Mouse (Mus musculus) heart, postnatal 0 days (tissue): Measurements from ENCODE around the gene Rptor. TPM values are rescaled to one million over a fixed set of nuclear protein-coding genes. Genes with fewer than 3 reads are reported as not detected.

Experiments used
- ATAC-seq: fragments of 200-750 bp; cut with Nextera tagmentation; 2 replicates; pipeline ENCODE4 v1.8.0; 2017; ENCODE audit warnings: low read depth, moderate number of reproducible peaks, moderate library complexity; ENCODE audit not compliant: insufficient read depth
- DNase-seq: peaks from one replicate; pipeline ENCODE4 v3.0.0-alpha.2; 2016; ENCODE audit warnings: low spot score
- H3K27ac ChIP-seq: fragments of 300-500 bp; sonication (generic); 2 replicates; pipeline ENCODE4 v1.5.1; 2014; ENCODE audit warnings: low read depth, mild to moderate bottlenecking
- H3K27me3 ChIP-seq: fragments of 300-500 bp; sonication (generic); 2 replicates; pipeline ENCODE4 v1.6.1; 2014; ENCODE audit warnings: low read length, mixed read lengths; ENCODE audit not compliant: control insufficient read depth, insufficient read depth
- H3K36me3 ChIP-seq: fragments of 300-500 bp; sonication (generic); replicated peaks from 2 replicates; pipeline ENCODE4 v1.6.1; 2014; ENCODE audit warnings: low read length, mixed read lengths; ENCODE audit not compliant: control insufficient read depth, insufficient read depth
- H3K4me1 ChIP-seq: fragments of 300-500 bp; sonication (generic); 2 replicates; pipeline ENCODE4 v1.6.1; 2014; ENCODE audit warnings: antibody characterized with exemption; ENCODE audit not compliant: control insufficient read depth, insufficient read depth
- H3K4me2 ChIP-seq: fragments of 300-500 bp; sonication (generic); 2 replicates; pipeline ENCODE4 v1.6.1; 2014; ENCODE audit warnings: low read depth, mild to moderate bottlenecking, low read length, moderate library complexity
- H3K4me3 ChIP-seq: fragments of 300-500 bp; sonication (generic); 2 replicates; pipeline ENCODE4 v1.5.1; 2014; ENCODE audit warnings: low read depth, low read length
- H3K9ac ChIP-seq: fragments of 300-500 bp; sonication (generic); replicated peaks from 2 replicates; pipeline ENCODE4 v1.6.1; 2014; ENCODE audit warnings: low read depth, low read length, mixed read lengths
- H3K9me3 ChIP-seq: fragments of 300-500 bp; sonication (generic); replicated peaks from 2 replicates; pipeline ENCODE4 v1.6.1; 2016; ENCODE audit warnings: low read length; ENCODE audit not compliant: control insufficient read depth
- CTCF ChIP-seq: IDR thresholded peaks from 2 replicates; pipeline ENCODE4 v1.5.1; 2016; ENCODE audit warnings: antibody characterized with exemption, control low read depth, low read depth
- EP300 ChIP-seq: IDR thresholded peaks from 2 replicates; pipeline ENCODE4 v1.6.1; 2016; ENCODE audit warnings: antibody characterized with exemption, low read depth
- WGBS: fragments of 180-500 bp; shearing (Covaris S2); extraction: QIAGEN DNeasy Blood & Tissue Kit; methylation state at CpG from one replicate; pipeline ENCODE4 v1.1.7; 2014; 5-methylcytosine and 5-hydroxymethylcytosine counted together
- polyA plus RNA-seq: library from polyadenylated mRNA; unstranded; fragments of >200 nt; fragmentation: Nextera tagmentation; extraction: Ambion mirVana; gene quantifications from 2 replicates; pipeline ENCODE4 v1.2.1, GENCODE M21; 2015
- total RNA-seq: library from RNA; depleted of rRNA; stranded (reverse); fragments of >200 nt; gene quantifications from 2 replicates; pipeline ENCODE4 v1.2.3, GENCODE M21; 2014; ENCODE audit warnings: low replicate concordance

The Rptor gene
- total and polyA plus RNA-seq, 2 experiments from 2014 or later = 4.8 to 39.8 TPM

DNA sequence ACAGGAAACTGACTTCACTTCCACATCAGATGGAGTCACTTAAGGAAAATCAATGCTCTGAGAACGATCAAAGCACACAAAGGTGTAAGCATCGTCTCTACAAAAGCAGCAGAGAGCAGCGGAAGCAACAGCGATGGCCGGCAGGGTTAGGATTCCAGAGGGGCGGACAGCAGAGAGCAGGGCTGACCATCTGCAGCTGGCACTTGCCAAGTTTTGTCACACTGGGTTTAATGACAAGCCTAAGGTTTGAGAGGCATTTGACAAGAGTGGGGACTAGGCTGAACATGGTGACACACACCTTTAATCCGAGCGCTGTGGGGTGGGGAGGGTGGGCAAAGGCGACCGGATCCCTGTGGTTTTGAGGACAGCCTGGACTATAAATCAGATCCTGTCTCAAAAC, 329.1 kb downstream of the Rptor start:
- WGBS = 71% methylated on average over 10 of the region's 10 CpGs
- H3K4me2 ChIP-seq = no peak overlapping the region
- no peak overlapping the region for H3K27ac ChIP-seq
- no peak overlapping the region for H3K9ac ChIP-seq
- H3K36me3 ChIP-seq = no peaks in the 10 kb centered on the region
- no peak overlapping the region for H3K4me3 ChIP-seq
- no peaks in the 10 kb centered on the region for H3K9me3 ChIP-seq
- no peak for ATAC-seq
- no peaks in the 10 kb centered on the region for H3K27me3 ChIP-seq
- no peak for DNase-seq
- no peaks in the 10 kb centered on the region for H3K4me1 ChIP-seq
- TF ChIP-seq CTCF (no peak), EP300 (no peak)

GRCm38 (mm10) chr11:119933142-119933541, 330.4 kb downstream of the Rptor start:
- Histone ChIP-seq H3K9ac (no peak overlapping the region), H3K36me3 (no peaks in the 10 kb centered on the region), H3K9me3 (no peaks in the 10 kb centered on the region), H3K27me3 (no peaks in the 10 kb centered on the region), H3K4me3 (no peak overlapping the region), H3K4me2 (no peak overlapping the region), H3K27ac (no peak overlapping the region), H3K4me1 (no peaks in the 10 kb centered on the region)
- 48% methylated on average over 4 of the region's 4 CpGs for WGBS
- TF ChIP-seq EP300 = no peak
- no peak for DNase-seq
- no peak for ATAC-seq

DNA sequence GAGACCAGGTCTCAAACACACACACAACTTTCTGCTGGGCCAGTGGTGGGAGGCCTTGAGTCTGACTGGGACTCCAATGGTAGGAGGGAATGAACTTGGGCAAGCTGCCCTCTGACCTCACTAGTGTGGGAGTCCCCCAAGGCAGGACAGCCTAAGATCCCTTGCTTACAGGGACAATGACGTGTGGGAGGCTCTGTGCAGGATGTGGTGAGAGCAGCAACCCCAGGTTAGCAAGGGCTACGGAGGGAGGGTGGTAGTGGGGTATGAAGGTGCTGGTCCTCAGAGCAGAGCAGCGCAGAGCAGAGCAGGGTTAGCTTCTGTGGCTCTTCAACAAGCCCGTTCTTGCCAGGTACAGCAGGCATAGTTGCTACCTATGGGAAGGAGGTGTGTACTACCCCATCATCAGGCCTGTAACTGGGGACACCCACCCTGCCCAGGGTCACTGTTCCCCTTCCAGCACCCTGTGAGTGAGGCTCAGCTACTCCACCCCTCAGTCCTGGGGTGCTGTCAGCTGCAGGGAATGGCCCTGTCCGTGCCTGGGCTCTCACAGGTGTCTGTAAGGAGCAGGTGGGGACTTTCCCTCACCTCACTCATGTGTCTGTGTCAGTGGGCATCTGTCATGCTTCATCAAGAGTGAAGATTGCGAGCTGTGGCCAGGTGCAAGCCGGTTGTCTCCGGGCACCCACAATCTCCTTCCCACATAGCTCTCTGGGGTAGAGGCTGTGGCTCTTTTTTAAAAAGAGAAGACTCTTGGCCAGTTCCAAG, 331.3 kb downstream of the Rptor start:
- 67% methylated on average over 8 of the region's 8 CpGs for WGBS
- H3K4me2 ChIP-seq = no peak overlapping the region
- DNase-seq (no peak), ATAC-seq (no peak)
- no peak overlapping the region for H3K27ac ChIP-seq
- no peaks in the 10 kb centered on the region for H3K4me1 ChIP-seq
- H3K4me3 ChIP-seq = no peak overlapping the region
- TF ChIP-seq EP300 = no peak
- TF ChIP-seq CTCF = no peak
- no peak overlapping the region for H3K9ac ChIP-seq
- H3K36me3 ChIP-seq = no peaks in the 10 kb centered on the region
- H3K9me3 ChIP-seq = no peaks in the 10 kb centered on the region
- H3K27me3 ChIP-seq = 0 out of 2 replicates have a peak, but pooled peaks cover 4% of the 10 kb centered on the region

DNA sequence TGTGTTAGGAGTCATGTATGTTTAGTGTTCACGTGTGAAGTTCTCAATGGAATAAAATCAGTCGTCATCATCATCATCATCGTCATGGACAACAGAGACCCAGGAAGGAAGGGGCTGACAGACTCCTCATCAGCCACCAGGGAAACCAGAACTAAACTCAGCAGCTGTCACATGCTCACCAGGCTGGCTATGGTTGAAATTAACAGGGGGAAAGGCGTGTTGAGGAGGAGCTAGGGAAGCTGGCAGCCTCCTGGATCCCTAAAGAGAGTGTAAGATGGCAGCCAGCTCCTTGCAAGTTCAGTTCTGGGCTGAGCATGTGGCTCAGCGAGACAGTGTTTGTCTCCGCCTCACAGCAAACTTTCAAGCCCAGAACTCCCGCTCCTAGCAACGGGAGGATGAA, 332.1 kb downstream of the Rptor start:
- ATAC-seq (no peak), DNase-seq (no peak)
- 68% methylated on average over 8 of the region's 8 CpGs for WGBS
- TF ChIP-seq CTCF (no peak), EP300 (no peak)
- no peak overlapping the region for H3K9ac ChIP-seq
- no peaks in the 10 kb centered on the region for H3K36me3 ChIP-seq
- no peak overlapping the region for H3K4me3 ChIP-seq
- no peak overlapping the region for H3K27ac ChIP-seq
- H3K9me3 ChIP-seq = no peaks in the 10 kb centered on the region
- 0 out of 2 replicates have a peak, but pooled peaks cover 4% of the 10 kb centered on the region for H3K27me3 ChIP-seq
- no peak overlapping the region for H3K4me2 ChIP-seq
- H3K4me1 ChIP-seq = no peaks in the 10 kb centered on the region

DNA sequence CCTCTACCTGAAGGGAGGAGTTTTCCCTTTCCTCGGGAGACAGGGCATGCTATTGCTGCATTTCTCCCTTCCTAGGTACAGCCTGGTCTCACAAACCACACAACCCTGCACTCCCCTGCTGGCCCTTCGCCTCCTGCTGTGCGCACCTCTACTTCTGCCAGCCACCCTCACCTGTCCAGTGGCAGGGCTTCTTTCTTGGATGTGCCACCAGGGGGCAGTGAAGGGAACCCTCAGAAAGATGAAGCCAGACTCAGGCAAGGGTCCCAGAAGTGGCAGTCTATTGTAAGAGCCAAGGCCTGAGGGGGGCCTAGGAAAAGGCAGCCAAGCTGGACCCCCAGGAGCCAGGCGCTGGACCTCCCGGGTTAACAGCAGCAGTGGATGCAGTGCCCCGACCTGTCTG, 332.8 kb downstream of the Rptor start:
- peak; percentile 83 for TF ChIP-seq CTCF
- no peak for TF ChIP-seq EP300
- Histone ChIP-seq H3K36me3 (no peaks in the 10 kb centered on the region), H3K27me3 (0 out of 2 replicates have a peak, but pooled peaks cover 4% of the 10 kb centered on the region), H3K9me3 (no peaks in the 10 kb centered on the region), H3K4me3 (no peak overlapping the region), H3K4me2 (no peak overlapping the region), H3K27ac (no peak overlapping the region), H3K9ac (no peak overlapping the region), H3K4me1 (no peaks in the 10 kb centered on the region)
- no peak for DNase-seq
- ATAC-seq = no peak
- 39% methylated on average over 6 of the region's 6 CpGs for WGBS

DNA sequence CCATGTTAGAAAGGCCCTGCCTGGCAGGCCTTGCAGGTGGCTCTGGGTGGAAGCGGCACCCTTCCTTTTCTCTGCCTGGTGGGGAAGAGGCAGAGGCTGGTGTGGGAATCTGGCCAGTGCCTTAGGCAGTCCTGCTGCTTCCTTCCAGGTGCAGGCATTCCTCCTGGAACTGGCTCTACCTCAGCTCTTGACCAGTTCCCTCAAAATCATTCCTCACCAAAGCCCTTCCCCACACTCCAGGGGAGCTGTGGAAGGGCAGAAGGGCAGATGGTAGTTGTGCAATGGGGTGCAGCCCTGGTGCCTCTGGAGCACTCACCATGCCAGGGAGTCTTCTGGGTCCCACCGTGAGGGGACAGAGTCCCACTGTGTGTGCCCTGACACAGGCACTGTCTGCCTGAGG, 333.8 kb downstream of the Rptor start:
- Histone ChIP-seq H3K4me2 (no peak overlapping the region), H3K9me3 (no peaks in the 10 kb centered on the region), H3K4me3 (no peak overlapping the region), H3K27me3 (0 out of 2 replicates have a peak, but pooled peaks cover 4% of the 10 kb centered on the region), H3K9ac (no peak overlapping the region), H3K4me1 (no peaks in the 10 kb centered on the region), H3K36me3 (no peaks in the 10 kb centered on the region), H3K27ac (no peak overlapping the region)
- DNase-seq (no peak), ATAC-seq (no peak)
- 82% methylated on average over 2 of the region's 2 CpGs for WGBS
- TF ChIP-seq CTCF (no peak), EP300 (no peak)
